Mouse (Mus musculus) megakaryocyte, embryonic 14.5 days (primary cell): ENCODE data around the gene Ankrd28. TPM values are rescaled to one million over a fixed set of nuclear protein-coding genes. Genes with fewer than 3 reads are reported as not detected.
A peak's percentile ranks its signal among the peaks of the same experiment; 100 is the strongest.

Source experiments
- H3K27me3 ChIP-seq: replicated peaks from 2 replicates; pipeline ENCODE3; 2012; ENCODE audit warnings: inconsistent platforms
- H3K36me3 ChIP-seq: replicated peaks from 2 replicates; pipeline ENCODE3; 2012; ENCODE audit warnings: low read length, inconsistent platforms, mixed read lengths
- H3K4me1 ChIP-seq: 2 replicates; pipeline ENCODE4 v1.6.1; 2012; ENCODE audit warnings: inconsistent platforms
- H3K4me3 ChIP-seq: replicated peaks from 2 replicates; pipeline ENCODE3; 2012; ENCODE audit warnings: moderate library complexity, mild to moderate bottlenecking, inconsistent platforms
- H3K9me3 ChIP-seq: 2 replicates; pipeline ENCODE4 v1.6.1; 2012; ENCODE audit warnings: inconsistent platforms
- FLI1 ChIP-seq: IDR thresholded peaks from 2 replicates; pipeline ENCODE4 v1.6.1; 2012; ENCODE audit warnings: low read length, inconsistent platforms, mixed read lengths
- GATA1 ChIP-seq: IDR thresholded peaks from 3 replicates; pipeline ENCODE4 v1.6.1; 2012; ENCODE audit warnings: mixed read lengths, low read length, inconsistent platforms, borderline replicate concordance
- polyA plus RNA-seq: library from polyadenylated mRNA; stranded (reverse); fragments of >175 nt; gene quantifications from 2 replicates; pipeline ENCODE4 v1.2.3, GENCODE M21; 2012; ENCODE audit warnings: low replicate concordance; ENCODE audit not compliant: insufficient read depth

Gene Ankrd28
- polyA plus RNA-seq, 1 experiment, result 4.0 TPM

DNA sequence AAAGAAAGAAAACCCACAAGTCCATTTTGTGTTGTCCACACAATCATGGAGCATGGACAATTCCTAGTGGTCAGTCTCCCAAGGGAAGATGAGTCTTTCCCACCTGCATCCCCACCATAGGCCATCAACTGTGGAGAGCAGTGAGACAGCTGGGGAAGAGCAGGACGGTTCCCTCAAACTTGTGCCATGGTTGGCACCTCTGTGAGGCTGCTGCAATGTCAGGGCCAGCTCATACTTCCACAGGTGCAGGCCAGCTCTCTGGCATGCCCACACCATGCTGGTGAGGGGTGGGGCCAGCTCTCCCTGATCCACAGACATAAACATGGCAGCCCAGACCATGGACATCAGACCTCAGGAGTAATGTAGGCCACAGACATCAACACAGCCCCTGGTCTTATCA lies 144.2 kb downstream of the Ankrd28 start:
- peak overlapping the region; percentile 69 for H3K4me3 ChIP-seq
- no peaks in the 10 kb centered on the region for H3K27me3 ChIP-seq
- no peak for TF ChIP-seq FLI1
- no peak for TF ChIP-seq GATA1
- peaks cover 96% of the 10 kb centered on the region for H3K4me1 ChIP-seq
- H3K9me3 ChIP-seq, result no peaks in the 10 kb centered on the region
- H3K36me3 ChIP-seq, result peaks cover 3% of the 10 kb centered on the region

- Histone ChIP-seq H3K4me1 (peaks cover 96% of the 10 kb centered on the region), H3K4me3 (peak overlapping the region; percentile 87), H3K27me3 (no peaks in the 10 kb centered on the region), H3K36me3 (peaks cover 2% of the 10 kb centered on the region), H3K9me3 (no peaks in the 10 kb centered on the region)
- TF ChIP-seq GATA1 (no peak), FLI1 (no peak)
These were observed 144.8 kb downstream of the Ankrd28 start for GRCm38 (mm10) chr14:31685680-31686079.

GRCm38 (mm10) chr14:31684343-31685040 lies 146.0 kb downstream of the Ankrd28 start:
- Histone ChIP-seq H3K36me3 (no peaks in the 10 kb centered on the region), H3K27me3 (no peaks in the 10 kb centered on the region), H3K4me1 (peaks cover 95% of the 10 kb centered on the region), H3K4me3 (peak overlapping the region; percentile 81), H3K9me3 (no peaks in the 10 kb centered on the region)
- TF ChIP-seq GATA1 (no peak), FLI1 (no peak)

GRCm38 (mm10) chr14:31683610-31684009 lies 146.8 kb downstream of the Ankrd28 start:
- H3K36me3 ChIP-seq, result no peaks in the 10 kb centered on the region
- H3K4me3 ChIP-seq, result peak overlapping the region; percentile 29
- H3K9me3 ChIP-seq, result no peaks in the 10 kb centered on the region
- peaks cover 92% of the 10 kb centered on the region for H3K4me1 ChIP-seq
- no peak for TF ChIP-seq FLI1
- no peak for TF ChIP-seq GATA1
- no peaks in the 10 kb centered on the region for H3K27me3 ChIP-seq

DNA sequence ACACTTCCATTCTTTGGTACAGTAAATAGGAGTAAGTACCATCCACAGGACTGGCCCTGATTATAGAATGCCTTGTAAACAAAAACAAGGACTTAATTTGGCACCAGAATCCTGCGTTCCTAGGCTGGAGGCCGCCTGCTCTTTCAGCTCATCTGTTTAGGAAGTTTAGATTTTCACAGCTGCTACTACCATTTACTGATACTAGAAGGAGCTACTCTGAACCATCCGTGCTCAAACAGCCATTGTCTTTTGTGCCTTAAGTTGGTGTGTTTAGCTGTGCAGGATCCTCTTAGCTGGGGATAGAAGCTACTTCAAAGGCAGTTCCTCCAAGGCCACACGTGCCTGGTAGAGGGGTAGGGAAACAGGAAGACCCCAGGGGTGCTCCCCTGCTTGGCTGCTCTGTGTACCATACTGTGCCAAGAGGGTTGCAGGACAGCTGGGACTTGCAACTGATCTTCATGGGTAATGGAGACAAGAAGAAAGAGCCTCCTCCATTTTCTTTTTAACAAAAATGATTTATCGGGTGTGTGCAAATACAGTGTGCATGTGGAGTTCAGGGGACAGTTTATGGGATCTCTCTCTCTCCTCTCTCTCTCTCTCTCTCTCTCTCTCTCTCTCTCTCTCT lies 148.4 kb downstream of the Ankrd28 start:
- Histone ChIP-seq H3K4me3 (no peak overlapping the region), H3K27me3 (no peaks in the 10 kb centered on the region), H3K36me3 (no peaks in the 10 kb centered on the region), H3K9me3 (no peaks in the 10 kb centered on the region), H3K4me1 (peaks cover 79% of the 10 kb centered on the region)
- TF ChIP-seq FLI1, result no peak
- TF ChIP-seq GATA1, result no peak

GRCm38 (mm10) chr14:31681291-31681690 lies 149.2 kb downstream of the Ankrd28 start:
- Histone ChIP-seq H3K9me3 (no peaks in the 10 kb centered on the region), H3K4me1 (peaks cover 72% of the 10 kb centered on the region), H3K27me3 (no peaks in the 10 kb centered on the region), H3K36me3 (no peaks in the 10 kb centered on the region), H3K4me3 (no peak overlapping the region)
- TF ChIP-seq GATA1 (no peak), FLI1 (no peak)

- Histone ChIP-seq H3K27me3 (no peaks in the 10 kb centered on the region), H3K4me3 (no peak overlapping the region), H3K4me1 (peaks cover 65% of the 10 kb centered on the region), H3K36me3 (no peaks in the 10 kb centered on the region), H3K9me3 (no peaks in the 10 kb centered on the region)
- TF ChIP-seq FLI1, result no peak
- TF ChIP-seq GATA1, result no peak
These were observed 149.8 kb downstream of the Ankrd28 start for GRCm38 (mm10) chr14:31680656-31681055.

DNA sequence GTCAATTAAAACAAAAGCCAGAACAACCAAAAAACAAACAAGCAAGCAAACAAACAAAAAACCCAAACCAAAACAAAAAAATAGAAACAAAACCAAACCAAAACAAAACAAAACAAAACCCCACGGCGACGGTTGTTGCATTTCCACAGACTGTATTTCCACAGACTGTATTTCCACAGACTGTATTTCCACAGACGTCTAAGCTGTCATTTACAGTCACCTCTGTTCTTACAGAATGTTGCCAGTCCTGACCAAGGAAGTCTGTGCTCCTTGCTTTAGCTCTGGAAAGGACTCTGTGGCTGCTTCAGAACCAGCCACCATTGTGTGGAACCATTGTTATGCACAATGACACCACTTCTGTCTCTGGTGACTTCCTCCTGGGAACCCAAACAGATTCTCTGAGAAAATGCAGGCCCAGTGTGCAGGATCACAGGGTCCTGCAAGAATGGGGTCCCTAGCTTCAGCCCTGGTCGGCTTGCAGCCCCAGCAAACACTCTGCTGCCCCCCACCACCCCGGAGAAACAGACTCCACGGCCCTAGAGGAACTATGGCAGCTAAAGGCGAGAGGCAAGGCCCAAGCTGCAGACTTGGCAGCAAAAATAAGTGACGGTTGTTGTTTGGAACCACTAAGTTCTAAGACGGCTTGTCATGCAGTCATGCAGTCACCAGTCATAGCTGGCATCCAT lies 158.7 kb downstream of the Ankrd28 start:
- no peaks in the 10 kb centered on the region for H3K27me3 ChIP-seq
- no peak overlapping the region for H3K4me3 ChIP-seq
- peaks cover 16% of the 10 kb centered on the region for H3K36me3 ChIP-seq
- 0 out of 2 replicates have a peak, but pooled peaks cover 3% of the 10 kb centered on the region for H3K9me3 ChIP-seq
- no peak for TF ChIP-seq GATA1
- TF ChIP-seq FLI1, result no peak
- peaks cover 70% of the 10 kb centered on the region for H3K4me1 ChIP-seq

DNA sequence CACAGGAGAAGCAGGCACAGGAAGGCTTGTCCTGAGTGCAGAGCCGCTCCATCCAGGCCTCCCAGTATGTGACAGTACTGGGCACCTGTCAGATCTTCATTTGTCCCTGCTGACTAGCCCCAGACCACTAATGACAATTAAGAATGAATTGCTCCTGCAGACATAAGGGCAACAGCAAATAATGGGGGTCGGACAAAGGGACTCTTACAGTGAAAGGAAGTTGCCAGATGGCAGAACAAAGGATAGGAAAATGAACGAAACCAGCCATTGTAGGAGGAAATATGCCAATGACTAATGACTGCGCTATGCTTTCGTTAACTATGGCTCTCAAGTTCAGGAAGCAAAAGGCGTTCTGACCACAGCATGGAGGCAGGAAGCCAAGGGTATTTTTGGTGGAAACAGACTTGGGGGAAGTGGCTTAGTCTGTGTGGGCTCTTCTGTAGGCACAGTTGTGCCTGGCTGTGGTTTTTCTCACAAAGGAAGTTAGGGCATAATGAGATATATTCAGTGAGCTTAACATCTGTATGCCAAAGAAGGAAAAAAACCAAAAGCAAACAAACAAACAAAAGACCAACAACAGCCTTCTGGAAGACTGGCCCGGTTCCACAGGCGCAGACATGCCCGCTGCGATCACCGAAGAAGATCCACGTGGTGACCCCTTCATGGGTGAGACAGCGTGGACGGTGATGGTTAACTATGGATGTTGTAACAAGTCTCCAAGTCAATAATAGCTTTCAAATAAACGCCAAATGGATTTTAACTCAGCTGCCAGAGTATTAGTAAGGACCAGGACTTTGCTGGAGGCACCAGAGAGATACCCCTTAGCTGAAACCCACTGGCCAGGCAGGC lies 160.6 kb downstream of the Ankrd28 start:
- peaks cover 88% of the 10 kb centered on the region for H3K4me1 ChIP-seq
- peaks cover 34% of the 10 kb centered on the region for H3K36me3 ChIP-seq
- H3K4me3 ChIP-seq, result peak overlapping the region; percentile 89
- H3K27me3 ChIP-seq, result no peaks in the 10 kb centered on the region
- H3K9me3 ChIP-seq, result 0 out of 2 replicates have a peak, but pooled peaks cover 5% of the 10 kb centered on the region
- TF ChIP-seq GATA1 (no peak; the same call in 2 of the 3 replicates), FLI1 (peak; percentile 60; the same call in 1 of the 2 replicates)
